Mouse (Mus musculus) erythroblast, embryonic 14.5 days (primary cell): Measurements from ENCODE around the gene Them7. TPM values are rescaled to one million over a fixed set of nuclear protein-coding genes. Genes with fewer than 3 reads are reported as not detected.

ENCODE experiments used
- H3K27me3 ChIP-seq: 2 replicates; pipeline ENCODE4 v1.6.1; 2012; ENCODE audit warnings: inconsistent platforms; ENCODE audit not compliant: control insufficient read depth
- H3K36me3 ChIP-seq: 2 replicates; pipeline ENCODE4 v1.6.1; 2012; ENCODE audit warnings: mild to moderate bottlenecking, inconsistent platforms; ENCODE audit not compliant: control insufficient read depth
- H3K4me1 ChIP-seq: 2 replicates; pipeline ENCODE4 v1.6.1; 2012; ENCODE audit warnings: inconsistent platforms; ENCODE audit not compliant: control insufficient read depth
- H3K4me3 ChIP-seq: replicated peaks from 2 replicates; pipeline ENCODE3; 2012; ENCODE audit warnings: moderate library complexity, mild to moderate bottlenecking, inconsistent platforms
- H3K9me3 ChIP-seq: 2 replicates; pipeline ENCODE4 v1.6.1; 2012; ENCODE audit warnings: low read length, inconsistent platforms, mixed read lengths; ENCODE audit not compliant: control insufficient read depth
- GATA1 ChIP-seq: IDR thresholded peaks from 2 replicates; pipeline ENCODE4 v1.6.1; 2012; ENCODE audit warnings: low read length, inconsistent platforms, mixed read lengths
- TAL1 ChIP-seq: IDR thresholded peaks from 3 replicates; pipeline ENCODE4 v1.6.1; 2012; ENCODE audit warnings: low read length, inconsistent platforms, mixed read lengths
- polyA plus RNA-seq: library from polyadenylated mRNA; stranded (reverse); fragments of >175 nt; gene quantifications from 2 replicates; pipeline ENCODE4 v1.2.3, GENCODE M21; 2012

The Them7 gene
- polyA plus RNA-seq, 1 experiment, result not detected

- TF ChIP-seq TAL1 (no peak), GATA1 (no peak)
- no peaks in the 10 kb centered on the region for H3K9me3 ChIP-seq
- no peaks in the 10 kb centered on the region for H3K36me3 ChIP-seq
- H3K4me1 ChIP-seq, result no peaks in the 10 kb centered on the region
- H3K27me3 ChIP-seq, result peaks cover 1% of the 10 kb centered on the region; the same call in 1 of the 2 replicates
- no peak overlapping the region for H3K4me3 ChIP-seq
Measured at GRCm38 (mm10) chr2:105230333-105230732, 6.2 kb downstream of the Them7 start.

- TF ChIP-seq TAL1 (no peak), GATA1 (no peak)
- H3K4me3 ChIP-seq, result no peak overlapping the region
- no peaks in the 10 kb centered on the region for H3K4me1 ChIP-seq
- H3K36me3 ChIP-seq, result no peaks in the 10 kb centered on the region
- H3K9me3 ChIP-seq, result no peaks in the 10 kb centered on the region
- H3K27me3 ChIP-seq, result no peaks in the 10 kb centered on the region
Measured at GRCm38 (mm10) chr2:105232386-105232785, 8.3 kb downstream of the Them7 start.

GRCm38 (mm10) chr2:105234278-105234677, 10.2 kb downstream of the Them7 start:
- Histone ChIP-seq H3K27me3 (no peaks in the 10 kb centered on the region), H3K4me1 (no peaks in the 10 kb centered on the region), H3K36me3 (no peaks in the 10 kb centered on the region), H3K4me3 (no peak overlapping the region), H3K9me3 (no peaks in the 10 kb centered on the region)
- no peak for TF ChIP-seq GATA1
- no peak for TF ChIP-seq TAL1

GRCm38 (mm10) chr2:105235380-105236115, 11.4 kb downstream of the Them7 start:
- H3K36me3 ChIP-seq, result no peaks in the 10 kb centered on the region
- H3K27me3 ChIP-seq, result no peaks in the 10 kb centered on the region
- no peak overlapping the region for H3K4me3 ChIP-seq
- no peaks in the 10 kb centered on the region for H3K4me1 ChIP-seq
- no peaks in the 10 kb centered on the region for H3K9me3 ChIP-seq
- TF ChIP-seq GATA1, result no peak
- no peak for TF ChIP-seq TAL1

GRCm38 (mm10) chr2:105237424-105237823, 13.3 kb downstream of the Them7 start:
- TF ChIP-seq TAL1, result no peak
- TF ChIP-seq GATA1, result no peak
- Histone ChIP-seq H3K36me3 (no peaks in the 10 kb centered on the region), H3K9me3 (no peaks in the 10 kb centered on the region)

GRCm38 (mm10) chr2:105237841-105238240, 13.7 kb downstream of the Them7 start:
- H3K9me3 ChIP-seq, result no peaks in the 10 kb centered on the region
- H3K4me1 ChIP-seq, result no peaks in the 10 kb centered on the region
- no peaks in the 10 kb centered on the region for H3K36me3 ChIP-seq
- no peaks in the 10 kb centered on the region for H3K27me3 ChIP-seq
- no peak for TF ChIP-seq TAL1
- TF ChIP-seq GATA1, result no peak
- H3K4me3 ChIP-seq, result no peak overlapping the region

More at GRCm38 (mm10) chr2:105237424-105237823, 13.3 kb downstream of the Them7 start:
- H3K4me1 ChIP-seq, result no peaks in the 10 kb centered on the region
- H3K27me3 ChIP-seq, result no peaks in the 10 kb centered on the region
- no peak overlapping the region for H3K4me3 ChIP-seq

GRCm38 (mm10) chr2:105238775-105239174, 14.7 kb downstream of the Them7 start:
- H3K36me3 ChIP-seq, result no peaks in the 10 kb centered on the region
- TF ChIP-seq TAL1 (no peak), GATA1 (no peak)
- H3K9me3 ChIP-seq, result no peaks in the 10 kb centered on the region
- no peaks in the 10 kb centered on the region for H3K4me1 ChIP-seq
- H3K27me3 ChIP-seq, result no peaks in the 10 kb centered on the region
- no peak overlapping the region for H3K4me3 ChIP-seq

- H3K36me3 ChIP-seq, result no peaks in the 10 kb centered on the region
- no peaks in the 10 kb centered on the region for H3K4me1 ChIP-seq
- TF ChIP-seq GATA1, result no peak
- no peak for TF ChIP-seq TAL1
- no peaks in the 10 kb centered on the region for H3K9me3 ChIP-seq
- H3K27me3 ChIP-seq, result no peaks in the 10 kb centered on the region
- no peak overlapping the region for H3K4me3 ChIP-seq
Measured at GRCm38 (mm10) chr2:105240631-105241030, 16.5 kb downstream of the Them7 start.

- no peak overlapping the region for H3K4me3 ChIP-seq
- H3K9me3 ChIP-seq, result no peaks in the 10 kb centered on the region
- no peaks in the 10 kb centered on the region for H3K4me1 ChIP-seq
- no peaks in the 10 kb centered on the region for H3K27me3 ChIP-seq
- H3K36me3 ChIP-seq, result no peaks in the 10 kb centered on the region
- TF ChIP-seq TAL1 (no peak), GATA1 (no peak)
Measured at GRCm38 (mm10) chr2:105242940-105243339, 18.8 kb downstream of the Them7 start.

GRCm38 (mm10) chr2:105244733-105245132, 20.6 kb downstream of the Them7 start:
- no peaks in the 10 kb centered on the region for H3K36me3 ChIP-seq
- no peak overlapping the region for H3K4me3 ChIP-seq
- no peaks in the 10 kb centered on the region for H3K9me3 ChIP-seq
- no peak for TF ChIP-seq TAL1
- no peak for TF ChIP-seq GATA1
- H3K27me3 ChIP-seq, result no peaks in the 10 kb centered on the region
- no peaks in the 10 kb centered on the region for H3K4me1 ChIP-seq
